Mouse (Mus musculus) C2C12 (cell line): ENCODE measurements around the gene Rab3ip.

Source experiments
- CEBPB ChIP-seq: IDR thresholded peaks from one replicate; pipeline ENCODE4 v1.6.1; 2011; ENCODE audit warnings: low read depth, mild to moderate bottlenecking, control low read depth, moderate library complexity
- CTCF ChIP-seq: IDR thresholded peaks from one replicate; pipeline ENCODE4 v1.5.1; 2011; ENCODE audit not compliant: control insufficient read depth, insufficient read depth, insufficient read length
- MAX ChIP-seq: IDR thresholded peaks from one replicate; pipeline ENCODE4 v1.6.1; 2011; ENCODE audit warnings: mild to moderate bottlenecking, control low read depth
- MYOD1 ChIP-seq: IDR thresholded peaks from one replicate; pipeline ENCODE4 v1.6.1; 2011; ENCODE audit warnings: low read depth; ENCODE audit not compliant: control insufficient read depth, insufficient read length
- MYOG ChIP-seq: IDR thresholded peaks from one replicate; pipeline ENCODE4 v1.6.1; 2011; ENCODE audit not compliant: control insufficient read depth, insufficient read length; ENCODE audit errors: extremely low read depth
- USF1 ChIP-seq: IDR thresholded peaks from one replicate; pipeline ENCODE4 v1.6.1; 2011; ENCODE audit warnings: low read depth, mild to moderate bottlenecking, control low read depth, moderate library complexity

- no peak for TF ChIP-seq CTCF
- TF ChIP-seq MYOG, result no peak
- TF ChIP-seq MAX, result no peak
- no peak for TF ChIP-seq USF1
- no peak for TF ChIP-seq CEBPB
- no peak for TF ChIP-seq MYOD1
Measured at GRCm38 (mm10) chr10:116870819-116871218, 79.8 kb downstream of the Rab3ip start.
